Mouse (Mus musculus) heart, postnatal 4 days (tissue): Measurements from ENCODE around the gene Otop3. TPM values are rescaled to one million over a fixed set of nuclear protein-coding genes. Genes with fewer than 3 reads are reported as not detected.

Experiments used
- DNase-seq: peaks from one replicate; pipeline ENCODE4 v3.0.0; 2021
- total RNA-seq, 2 experiments: library from RNA; stranded (reverse); gene quantifications; 2 replicates each; pipeline ENCODE4 v1.2.3; 2021

Gene Otop3
- total RNA-seq, result not detected

GRCm38 (mm10) chr11:115334531-115334930 is at the start of gene Otop3:
Gene Otop3 (plus strand): TSS chr11:115334731.
- no peak for DNase-seq

- no peak for DNase-seq
Measured at GRCm38 (mm10) chr11:115285282-115285681, 49.2 kb upstream of the Otop3 start.

GRCm38 (mm10) chr11:115286201-115286993 is 48.1 kb upstream of the Otop3 start:
- no peak for DNase-seq

GRCm38 (mm10) chr11:115287386-115287785 is 47.1 kb upstream of the Otop3 start:
- DNase-seq, result no peak

- no peak for DNase-seq
Measured at GRCm38 (mm10) chr11:115288305-115288704, 46.2 kb upstream of the Otop3 start.

- DNase-seq, result no peak
Measured at GRCm38 (mm10) chr11:115289885-115290284, 44.6 kb upstream of the Otop3 start.

GRCm38 (mm10) chr11:115290314-115290713 is 44.2 kb upstream of the Otop3 start:
- DNase-seq, result no peak

GRCm38 (mm10) chr11:115290919-115291318 is 43.6 kb upstream of the Otop3 start:
- DNase-seq, result peak; percentile 83

- no peak for DNase-seq
Measured at GRCm38 (mm10) chr11:115291503-115291902, 43.0 kb upstream of the Otop3 start.

GRCm38 (mm10) chr11:115292631-115293375 is 41.7 kb upstream of the Otop3 start:
- no peak for DNase-seq

- no peak for DNase-seq
Measured at GRCm38 (mm10) chr11:115295939-115296338, 38.6 kb upstream of the Otop3 start.

- no peak for DNase-seq
Measured at GRCm38 (mm10) chr11:115296471-115297210, 37.9 kb upstream of the Otop3 start.

GRCm38 (mm10) chr11:115297214-115297826 is 37.2 kb upstream of the Otop3 start, which contains the start of gene Fads6:
Gene Fads6 (minus strand): TSS chr11:115297663.
- DNase-seq, result peak; percentile 51

- no peak for DNase-seq
Measured at GRCm38 (mm10) chr11:115298160-115298559, 36.4 kb upstream of the Otop3 start.

GRCm38 (mm10) chr11:115300745-115301144 is 33.8 kb upstream of the Otop3 start:
- no peak for DNase-seq

- DNase-seq, result no peak
Measured at GRCm38 (mm10) chr11:115301351-115301750, 33.2 kb upstream of the Otop3 start.

- no peak for DNase-seq
Measured at GRCm38 (mm10) chr11:115303167-115303566, 31.4 kb upstream of the Otop3 start.

GRCm38 (mm10) chr11:115306863-115307262 is 27.7 kb upstream of the Otop3 start, which contains the start of gene Otop2:
Gene Otop2 (plus strand): TSS chr11:115307163.
- no peak for DNase-seq

- DNase-seq, result no peak
Measured at GRCm38 (mm10) chr11:115308781-115309180, 25.8 kb upstream of the Otop3 start.

GRCm38 (mm10) chr11:115314249-115314648 is 20.3 kb upstream of the Otop3 start:
- no peak for DNase-seq

- no peak for DNase-seq
Measured at GRCm38 (mm10) chr11:115317204-115317603, 17.3 kb upstream of the Otop3 start.
